Mouse (Mus musculus): ENCODE measurements around the gene Atp8b4.

DNA sequence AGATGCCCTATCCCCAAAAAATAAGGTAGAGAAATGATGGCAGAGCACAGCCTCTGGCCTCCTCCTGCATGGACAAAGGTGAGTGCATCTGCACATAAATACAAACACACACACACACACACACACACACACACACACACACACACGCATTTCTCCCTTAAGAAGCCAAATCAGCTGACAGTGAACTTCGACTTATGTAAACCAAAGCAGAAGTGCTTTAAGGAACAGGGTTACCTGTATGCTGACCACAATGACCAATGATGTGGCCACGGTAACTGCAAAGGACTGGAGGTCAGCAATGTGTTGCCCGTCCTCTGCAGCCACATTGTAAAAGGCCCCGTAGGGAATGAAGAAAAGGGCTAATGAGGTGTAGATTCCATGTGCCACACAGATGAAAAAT, 163.3 kb downstream of the Atp8b4 start:
- TF ChIP-seq POLR2A (IDR thresholded peaks at IDR 0.05; ENCODE audit: borderline replicate concordance, extremely low read depth, low read depth, low read length) (no peak), CTCF (IDR thresholded peaks at IDR 0.05; ENCODE audit: insufficient read depth, low read length) (no peak)
